Mouse (Mus musculus): ENCODE results near the gene Tkt. TPM values are rescaled to one million over a fixed set of nuclear protein-coding genes. Genes with fewer than 3 reads are reported as not detected.
"Not testable (repeated sequence)": the region's sequence is repeated elsewhere in the genome, so short reads cannot be mapped to it uniquely, and the experiment has no call there.

The Tkt gene
- 152 and 166 TPM in 2 replicates for total RNA-seq (2017)

GRCm38 (mm10) chr14:30548131-30548720 is at the start of gene Tkt:
TSS of gene Tkt (plus strand) at chr14:30548359.
- no peak for ATAC-seq (ENCODE audit: extremely low read depth, insufficient number of reproducible peaks, low FRiP score, poor library complexity, severe bottlenecking)

DNA sequence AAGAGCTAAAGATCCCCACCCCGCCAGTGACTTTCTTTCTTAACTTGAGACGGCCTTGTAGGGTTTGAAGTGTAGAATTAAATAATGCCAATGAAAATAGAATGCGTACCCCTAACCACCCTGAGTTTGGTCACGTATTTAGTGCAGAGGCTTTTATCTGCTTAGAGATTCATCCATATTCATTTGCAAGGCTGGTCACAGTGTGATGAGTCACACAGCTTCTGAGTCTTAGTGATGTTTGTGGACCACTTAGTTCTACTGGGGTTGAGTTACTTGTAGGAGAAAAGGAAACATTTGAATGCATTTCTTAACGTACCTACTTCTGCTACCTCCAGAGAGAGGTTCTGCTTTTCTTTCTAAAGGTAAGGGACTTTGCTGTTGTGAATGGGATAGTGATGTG is 43.2 kb upstream of the Tkt start:
- no peak for ATAC-seq (ENCODE audit: extremely low read depth, insufficient number of reproducible peaks, low FRiP score, poor library complexity, severe bottlenecking)

GRCm38 (mm10) chr14:30510214-30510763 is 37.9 kb upstream of the Tkt start:
- ATAC-seq (ENCODE audit: extremely low read depth, insufficient number of reproducible peaks, low FRiP score, poor library complexity, severe bottlenecking) = no peak

DNA sequence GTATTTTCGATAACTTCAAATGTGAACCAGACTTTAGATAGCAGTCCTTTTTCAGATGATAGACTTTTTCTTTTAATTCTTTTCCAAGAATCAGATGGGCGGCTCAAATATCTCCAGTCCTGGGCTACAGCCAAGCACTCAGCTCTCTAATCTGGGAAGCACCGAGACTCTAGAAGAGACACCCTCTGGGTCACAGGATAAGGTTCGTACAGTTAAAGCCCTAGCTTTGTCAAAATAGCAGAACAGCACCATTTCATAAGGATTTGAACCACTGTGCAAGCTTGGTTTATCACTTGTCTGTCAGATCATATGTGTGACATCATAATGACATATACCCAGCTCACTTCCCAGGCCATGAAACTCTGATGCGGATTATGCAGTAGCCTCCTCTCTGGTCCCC is 35.3 kb upstream of the Tkt start:
- ATAC-seq (ENCODE audit: extremely low read depth, insufficient number of reproducible peaks, low FRiP score, poor library complexity, severe bottlenecking) = no peak

DNA sequence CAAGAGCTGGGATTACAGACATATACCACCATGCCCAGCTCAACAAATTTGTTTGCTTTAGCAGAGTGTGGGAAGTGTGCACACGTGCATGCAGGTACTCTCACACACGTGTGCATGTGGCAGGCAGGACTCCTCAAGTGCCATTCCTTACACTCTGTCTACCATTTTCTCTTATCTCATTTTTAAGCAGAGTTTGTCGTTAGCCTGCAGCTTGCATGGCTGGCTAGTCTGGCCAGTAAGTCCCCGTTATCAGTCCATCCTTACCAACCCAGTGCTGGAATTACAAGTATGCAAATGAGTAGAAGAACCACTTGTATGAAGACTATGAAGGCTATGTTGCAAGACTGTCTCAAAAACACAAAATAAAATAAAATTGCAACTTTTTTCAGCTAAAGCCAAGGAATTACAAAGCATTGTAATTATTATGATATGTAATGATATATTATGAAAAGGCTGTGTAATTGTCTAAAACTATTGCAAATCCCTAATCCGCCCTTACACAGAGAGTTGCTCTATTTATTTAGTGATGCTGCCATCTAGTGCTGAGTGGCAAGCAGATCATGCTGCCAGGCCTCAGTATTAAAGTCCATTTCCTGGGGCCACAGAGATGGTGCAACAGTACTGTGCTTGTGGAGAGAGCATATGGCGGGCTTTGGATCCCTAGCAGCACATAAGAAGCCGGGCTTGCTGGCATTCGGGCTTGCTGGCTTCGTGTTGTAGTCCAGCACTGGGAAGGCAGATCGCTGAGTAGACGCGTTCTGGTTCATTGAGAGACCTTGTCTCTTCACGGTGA is 32.0 kb upstream of the Tkt start:
- ATAC-seq (ENCODE audit: extremely low read depth, insufficient number of reproducible peaks, low FRiP score, poor library complexity, severe bottlenecking) = no peak

- ATAC-seq (ENCODE audit: extremely low read depth, insufficient number of reproducible peaks, low FRiP score, poor library complexity, severe bottlenecking) = no peak
Observed at GRCm38 (mm10) chr14:30519323-30519722, 28.8 kb upstream of the Tkt start.

GRCm38 (mm10) chr14:30523356-30523755 is 24.8 kb upstream of the Tkt start:
- no peak for ATAC-seq (ENCODE audit: extremely low read depth, insufficient number of reproducible peaks, low FRiP score, poor library complexity, severe bottlenecking)

- ATAC-seq (ENCODE audit: extremely low read depth, insufficient number of reproducible peaks, low FRiP score, poor library complexity, severe bottlenecking) = no peak
Observed at GRCm38 (mm10) chr14:30528392-30528791, 19.8 kb upstream of the Tkt start.

GRCm38 (mm10) chr14:30528961-30529360 is 19.2 kb upstream of the Tkt start:
- no peak for ATAC-seq (ENCODE audit: extremely low read depth, insufficient number of reproducible peaks, low FRiP score, poor library complexity, severe bottlenecking)

DNA sequence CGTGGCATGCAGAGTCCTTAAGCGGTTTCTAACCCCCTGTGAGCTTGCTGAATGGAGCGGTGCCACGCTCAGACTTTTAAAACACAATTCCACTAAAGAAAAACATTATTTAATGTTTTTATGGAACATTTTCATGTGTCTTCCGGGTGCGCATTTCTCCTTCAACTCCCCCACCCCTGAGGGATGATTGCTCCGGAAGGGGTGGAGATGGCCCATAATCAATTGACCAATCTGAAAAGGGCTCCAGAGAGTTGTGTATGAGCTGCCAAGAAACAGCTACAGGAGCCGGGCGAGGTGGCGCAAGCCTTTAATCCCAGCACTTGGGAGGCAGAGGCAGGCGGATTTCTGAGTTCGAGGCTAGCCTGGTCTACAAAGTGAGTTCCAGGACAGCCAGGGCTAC is 18.7 kb upstream of the Tkt start:
- ATAC-seq (ENCODE audit: extremely low read depth, insufficient number of reproducible peaks, low FRiP score, poor library complexity, severe bottlenecking) = no peak

GRCm38 (mm10) chr14:30530726-30531269 is 17.4 kb upstream of the Tkt start:
- no peak for ATAC-seq (ENCODE audit: extremely low read depth, insufficient number of reproducible peaks, low FRiP score, poor library complexity, severe bottlenecking)

DNA sequence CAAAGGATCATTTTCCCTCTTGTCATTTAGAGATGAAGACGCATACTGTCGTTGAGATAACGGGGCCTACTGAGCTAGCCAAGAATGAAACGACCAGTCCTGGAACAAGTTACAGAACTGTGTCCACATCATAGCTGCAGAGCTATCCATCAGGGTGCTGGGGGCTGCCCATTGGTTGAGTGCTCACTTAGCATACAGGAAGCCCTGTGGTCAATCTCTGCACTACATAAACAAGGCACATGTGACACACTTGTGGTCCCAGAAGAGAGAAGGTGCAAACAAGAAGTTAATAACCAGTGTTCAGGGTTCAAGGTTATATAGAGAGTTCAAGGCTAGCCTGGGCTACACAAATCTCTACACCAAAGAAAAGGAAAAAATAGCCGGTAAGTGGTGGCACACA is 16.7 kb upstream of the Tkt start:
- no peak for ATAC-seq (ENCODE audit: extremely low read depth, insufficient number of reproducible peaks, low FRiP score, poor library complexity, severe bottlenecking)

- ATAC-seq (ENCODE audit: extremely low read depth, insufficient number of reproducible peaks, low FRiP score, poor library complexity, severe bottlenecking) = no peak
Observed at GRCm38 (mm10) chr14:30531896-30532295, 16.3 kb upstream of the Tkt start.

GRCm38 (mm10) chr14:30533780-30534450 is 14.2 kb upstream of the Tkt start:
- no peak for ATAC-seq (ENCODE audit: extremely low read depth, insufficient number of reproducible peaks, low FRiP score, poor library complexity, severe bottlenecking)

DNA sequence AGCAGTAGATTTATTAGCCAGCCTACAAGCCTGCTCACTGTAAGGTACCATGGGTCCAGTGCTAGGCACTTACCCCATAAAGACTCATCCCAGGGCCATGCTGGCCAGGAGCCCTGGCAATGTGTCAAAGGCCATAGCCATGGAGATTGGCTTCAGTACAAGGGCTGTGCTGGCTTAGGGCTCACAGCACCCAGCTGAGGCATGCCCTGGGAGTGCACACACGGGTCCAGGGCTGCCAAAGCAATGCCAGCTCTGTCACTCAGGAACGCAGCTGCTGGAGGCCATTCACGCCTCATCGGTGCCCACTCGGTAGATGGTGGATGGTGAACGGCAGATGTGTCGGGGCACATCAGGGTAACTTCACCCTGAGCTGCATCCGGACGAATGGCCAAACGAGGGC is 6.6 kb upstream of the Tkt start:
- no peak for ATAC-seq (ENCODE audit: extremely low read depth, insufficient number of reproducible peaks, low FRiP score, poor library complexity, severe bottlenecking)

DNA sequence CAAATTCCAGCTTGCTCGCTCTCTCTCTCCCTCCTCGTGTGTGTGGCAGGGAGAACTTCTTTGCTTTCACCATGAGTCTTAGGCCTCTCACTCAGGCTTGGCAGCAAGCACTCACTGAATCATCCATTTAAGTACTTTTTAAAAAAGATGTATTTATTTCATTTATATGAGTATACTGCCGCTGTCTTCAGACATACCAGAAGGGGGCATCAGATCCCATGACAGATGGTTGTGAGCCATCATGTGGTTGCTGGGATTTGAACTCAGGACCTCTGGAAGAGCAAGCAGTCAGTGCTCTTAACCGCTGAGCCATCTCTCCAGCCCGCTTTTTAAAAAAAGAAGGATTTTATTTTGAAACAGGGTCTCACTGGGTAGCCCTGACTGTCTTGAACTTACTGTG is 4.8 kb upstream of the Tkt start:
- ATAC-seq (ENCODE audit: extremely low read depth, insufficient number of reproducible peaks, low FRiP score, poor library complexity, severe bottlenecking) = not testable (repeated sequence)

GRCm38 (mm10) chr14:30548965-30549776 is 1.0 kb downstream of the Tkt start:
- peak; percentile 79 for ATAC-seq (ENCODE audit: extremely low read depth, insufficient number of reproducible peaks, low FRiP score, poor library complexity, severe bottlenecking)

GRCm38 (mm10) chr14:30549777-30550149 is 1.6 kb downstream of the Tkt start:
- ATAC-seq (ENCODE audit: extremely low read depth, insufficient number of reproducible peaks, low FRiP score, poor library complexity, severe bottlenecking) = no peak

Data from neutrophil, adult 5-6 weeks (primary cell).